Mouse (Mus musculus) hindbrain, embryonic 11.5 days (tissue): Measurements from ENCODE around the gene Srgap2. TPM values are rescaled to one million over a fixed set of nuclear protein-coding genes. Genes with fewer than 3 reads are reported as not detected.

Experiments used
- ATAC-seq: fragments of 200-750 bp; cut with Nextera tagmentation; 2 replicates; pipeline ENCODE4 v1.8.0; 2017; ENCODE audit warnings: mild to moderate bottlenecking, moderate TSS enrichment, moderate library complexity; ENCODE audit not compliant: low FRiP score
- DNase-seq: peaks from one replicate; pipeline ENCODE4 v3.0.0-alpha.2; 2015; ENCODE audit warnings: low spot score
- H3K27ac ChIP-seq: fragments of 300-500 bp; sonication (generic); 2 replicates; pipeline ENCODE4 v1.5.1; 2014; ENCODE audit warnings: mild to moderate bottlenecking, low read depth, low read length
- H3K27me3 ChIP-seq: fragments of 300-500 bp; sonication (generic); 2 replicates; pipeline ENCODE4 v1.6.1; 2014; ENCODE audit warnings: mild to moderate bottlenecking, low read length, moderate library complexity, mixed read lengths; ENCODE audit not compliant: control insufficient read depth, insufficient read depth
- H3K36me3 ChIP-seq: fragments of 300-500 bp; sonication (generic); 2 replicates; pipeline ENCODE4 v1.6.1; 2014; ENCODE audit warnings: mild to moderate bottlenecking, low read length, moderate library complexity, mixed read lengths; ENCODE audit not compliant: control insufficient read depth, insufficient read depth
- H3K4me1 ChIP-seq: fragments of 300-500 bp; sonication (generic); replicated peaks from 2 replicates; pipeline ENCODE4 v1.6.1; 2014; ENCODE audit warnings: low read length, mixed read lengths; ENCODE audit not compliant: control insufficient read depth, insufficient read depth
- H3K4me2 ChIP-seq: fragments of 300-500 bp; sonication (generic); replicated peaks from 2 replicates; pipeline ENCODE4 v1.6.1; 2014; ENCODE audit warnings: mild to moderate bottlenecking, low read depth, low read length
- H3K4me3 ChIP-seq: fragments of 300-500 bp; sonication (generic); 2 replicates; pipeline ENCODE4 v1.5.1; 2014; ENCODE audit warnings: low read depth, low read length
- H3K9ac ChIP-seq: fragments of 300-500 bp; sonication (generic); 2 replicates; pipeline ENCODE4 v1.6.1; 2014; ENCODE audit warnings: low read depth, low read length
- H3K9me3 ChIP-seq: fragments of 300-500 bp; sonication (generic); 2 replicates; pipeline ENCODE4 v1.6.1; 2016; ENCODE audit warnings: low read length; ENCODE audit not compliant: control insufficient read depth
- WGBS: fragments of 180-500 bp; shearing (Covaris S2); extraction: QIAGEN DNeasy Blood & Tissue Kit; methylation state at CpG from one replicate; pipeline ENCODE4 v1.1.7; 2014; 5-methylcytosine and 5-hydroxymethylcytosine counted together
- polyA plus RNA-seq: library from polyadenylated mRNA; unstranded; fragments of >200 nt; fragmentation: Nextera tagmentation; extraction: Ambion mirVana; gene quantifications from 2 replicates; pipeline ENCODE4 v1.2.1, GENCODE M21; 2014

Srgap2 gene
- polyA plus RNA-seq, 1 experiment from 2014 or later: 24.8 TPM

- Histone ChIP-seq H3K4me1 (no peaks in the 10 kb centered on the region), H3K4me3 (no peak overlapping the region), H3K9me3 (no peaks in the 10 kb centered on the region), H3K4me2 (no peak overlapping the region), H3K27me3 (no peaks in the 10 kb centered on the region), H3K36me3 (no peaks in the 10 kb centered on the region), H3K9ac (no peak overlapping the region), H3K27ac (no peak overlapping the region)
- 94% methylated on average over 4 of the region's 4 CpGs for WGBS
- DNase-seq (no peak), ATAC-seq (no peak)
These were observed 12.6 kb upstream of the Srgap2 start for GRCm38 (mm10) chr1:131539771-131540170.

- Histone ChIP-seq H3K4me2 (peak overlapping the region; percentile 85), H3K36me3 (no peaks in the 10 kb centered on the region), H3K9ac (peak overlapping the region; percentile 38), H3K27ac (no peak overlapping the region), H3K4me1 (peaks cover 6% of the 10 kb centered on the region), H3K9me3 (no peaks in the 10 kb centered on the region), H3K27me3 (no peaks in the 10 kb centered on the region), H3K4me3 (peak overlapping the region; percentile 83)
- ATAC-seq (no peak), DNase-seq (peak; percentile 18)
- WGBS: 2% methylated on average over 9 of the region's 9 CpGs
These were observed 1.5 kb upstream of the Srgap2 start for GRCm38 (mm10) chr1:131528561-131529166.

- ATAC-seq: no peak
- Histone ChIP-seq H3K9ac (peak overlapping the region; percentile 38), H3K36me3 (no peaks in the 10 kb centered on the region), H3K4me3 (peak overlapping the region; percentile 83), H3K4me1 (peaks cover 6% of the 10 kb centered on the region), H3K27me3 (no peaks in the 10 kb centered on the region), H3K9me3 (no peaks in the 10 kb centered on the region), H3K4me2 (peak overlapping the region; percentile 85), H3K27ac (peak overlapping the region; percentile 63)
- WGBS: under 1% methylated on average over 34 of the region's 34 CpGs
- DNase-seq: peak; percentile 62
These were observed 942 bp upstream of the Srgap2 start for GRCm38 (mm10) chr1:131528081-131528507.

- Histone ChIP-seq H3K27ac (peak overlapping the region; percentile 90), H3K9me3 (no peaks in the 10 kb centered on the region), H3K4me1 (peaks cover 6% of the 10 kb centered on the region), H3K4me2 (peak overlapping the region; percentile 92), H3K9ac (peak overlapping the region; percentile 84), H3K27me3 (no peaks in the 10 kb centered on the region), H3K4me3 (peak overlapping the region; percentile 83), H3K36me3 (no peaks in the 10 kb centered on the region)
- DNase-seq (peak; percentile 78), ATAC-seq (peak; percentile 58)
- WGBS: under 1% methylated on average over 75 of the region's 81 CpGs
These were observed 531 bp downstream of the Srgap2 start for GRCm38 (mm10) chr1:131526371-131527270.

GRCm38 (mm10) chr1:131525586-131526271, 1.4 kb downstream of the Srgap2 start:
- peaks cover 6% of the 10 kb centered on the region for H3K4me1 ChIP-seq
- peak overlapping the region; percentile 90 for H3K27ac ChIP-seq
- H3K27me3 ChIP-seq: no peaks in the 10 kb centered on the region
- DNase-seq: peak; percentile 63
- no peaks in the 10 kb centered on the region for H3K36me3 ChIP-seq
- no peaks in the 10 kb centered on the region for H3K9me3 ChIP-seq
- peak overlapping the region; percentile 84 for H3K9ac ChIP-seq
- H3K4me3 ChIP-seq: peak overlapping the region; percentile 83
- no peak for ATAC-seq
- peak overlapping the region; percentile 92 for H3K4me2 ChIP-seq
- WGBS: under 1% methylated on average over 41 of the region's 41 CpGs

- no peaks in the 10 kb centered on the region for H3K36me3 ChIP-seq
- H3K9ac ChIP-seq: peak overlapping the region; percentile 84
- peak overlapping the region; percentile 90; the same call in 1 of the 2 replicates for H3K27ac ChIP-seq
- DNase-seq (peak; percentile 55), ATAC-seq (no peak)
- H3K9me3 ChIP-seq: no peaks in the 10 kb centered on the region
- peak overlapping the region; percentile 83 for H3K4me3 ChIP-seq
- WGBS: under 1% methylated on average over 26 of the region's 26 CpGs
- no peaks in the 10 kb centered on the region for H3K27me3 ChIP-seq
- peak overlapping the region; percentile 92 for H3K4me2 ChIP-seq
- peaks cover 6% of the 10 kb centered on the region for H3K4me1 ChIP-seq
These were observed 2.0 kb downstream of the Srgap2 start for GRCm38 (mm10) chr1:131525101-131525585.

- H3K9ac ChIP-seq: no peak overlapping the region
- DNase-seq (peak; percentile 12), ATAC-seq (no peak)
- H3K4me3 ChIP-seq: peak overlapping the region; percentile 83; the same call in 1 of the 2 replicates
- no peak overlapping the region for H3K27ac ChIP-seq
- H3K4me2 ChIP-seq: peak overlapping the region; percentile 92
- no peaks in the 10 kb centered on the region for H3K27me3 ChIP-seq
- peaks cover 5% of the 10 kb centered on the region for H3K4me1 ChIP-seq
- 46% methylated on average over 3 of the region's 3 CpGs for WGBS
- H3K36me3 ChIP-seq: no peaks in the 10 kb centered on the region
- H3K9me3 ChIP-seq: no peaks in the 10 kb centered on the region
These were observed 3.4 kb downstream of the Srgap2 start for GRCm38 (mm10) chr1:131523794-131524193.

GRCm38 (mm10) chr1:131516588-131516987, 10.6 kb downstream of the Srgap2 start:
- DNase-seq (no peak), ATAC-seq (no peak)
- no peak overlapping the region for H3K9ac ChIP-seq
- no peaks in the 10 kb centered on the region for H3K27me3 ChIP-seq
- H3K36me3 ChIP-seq: no peaks in the 10 kb centered on the region
- no peaks in the 10 kb centered on the region for H3K9me3 ChIP-seq
- H3K4me3 ChIP-seq: no peak overlapping the region
- H3K27ac ChIP-seq: no peak overlapping the region
- 89% methylated on average over 3 of the region's 3 CpGs for WGBS
- H3K4me1 ChIP-seq: no peaks in the 10 kb centered on the region
- no peak overlapping the region for H3K4me2 ChIP-seq
